Mouse (Mus musculus) forebrain, embryonic 16.5 days (tissue): ENCODE data around the gene Jmjd8. TPM values are rescaled to one million over a fixed set of nuclear protein-coding genes. Genes with fewer than 3 reads are reported as not detected.

Experiments
- ATAC-seq: fragments of 200-750 bp; cut with Nextera tagmentation; 2 replicates; pipeline ENCODE4 v1.8.0; 2017; ENCODE audit warnings: mild to moderate bottlenecking, moderate library complexity
- H3K27ac ChIP-seq: fragments of 300-500 bp; sonication (generic); 2 replicates; pipeline ENCODE4 v1.5.1; 2014; ENCODE audit warnings: low read length, control low read depth
- H3K27me3 ChIP-seq: fragments of 300-500 bp; sonication (generic); replicated peaks from 2 replicates; pipeline ENCODE4 v1.6.1; 2014; ENCODE audit warnings: low read length; ENCODE audit not compliant: control insufficient read depth, insufficient read depth
- H3K36me3 ChIP-seq: fragments of 300-500 bp; sonication (generic); 2 replicates; pipeline ENCODE4 v1.6.1; 2014; ENCODE audit not compliant: control insufficient read depth, insufficient read depth
- H3K4me1 ChIP-seq: fragments of 300-500 bp; sonication (generic); replicated peaks from 2 replicates; pipeline ENCODE4 v1.6.1; 2014; ENCODE audit warnings: low read length; ENCODE audit not compliant: control insufficient read depth, insufficient read depth
- H3K4me2 ChIP-seq: fragments of 300-500 bp; sonication (generic); 2 replicates; pipeline ENCODE4 v1.6.1; 2014; ENCODE audit warnings: mild to moderate bottlenecking, low read length, control low read depth
- H3K4me3 ChIP-seq: fragments of 300-500 bp; sonication (generic); replicated peaks from 2 replicates; pipeline ENCODE4 v1.5.1; 2014; ENCODE audit warnings: mild to moderate bottlenecking, low read length, control low read depth
- H3K9ac ChIP-seq: fragments of 300-500 bp; sonication (generic); replicated peaks from 2 replicates; pipeline ENCODE4 v1.6.1; 2014; ENCODE audit warnings: low read depth, low read length, control low read depth
- H3K9me3 ChIP-seq: fragments of 300-500 bp; sonication (generic); 2 replicates; pipeline ENCODE4 v1.6.1; 2016; ENCODE audit warnings: low read length; ENCODE audit not compliant: control insufficient read depth
- WGBS: fragments of 180-500 bp; shearing (Covaris S2); extraction: QIAGEN DNeasy Blood & Tissue Kit; methylation state at CpG from one replicate; pipeline ENCODE4 v1.1.7; 2014; 5-methylcytosine and 5-hydroxymethylcytosine counted together
- polyA plus RNA-seq: library from polyadenylated mRNA; unstranded; fragments of >200 nt; fragmentation: Nextera tagmentation; extraction: Ambion mirVana; gene quantifications from 2 replicates; pipeline ENCODE4 v1.2.1, GENCODE M21; 2015

The Jmjd8 gene
- polyA plus RNA-seq: 68.2 and 73.9 TPM in 2 replicates

DNA sequence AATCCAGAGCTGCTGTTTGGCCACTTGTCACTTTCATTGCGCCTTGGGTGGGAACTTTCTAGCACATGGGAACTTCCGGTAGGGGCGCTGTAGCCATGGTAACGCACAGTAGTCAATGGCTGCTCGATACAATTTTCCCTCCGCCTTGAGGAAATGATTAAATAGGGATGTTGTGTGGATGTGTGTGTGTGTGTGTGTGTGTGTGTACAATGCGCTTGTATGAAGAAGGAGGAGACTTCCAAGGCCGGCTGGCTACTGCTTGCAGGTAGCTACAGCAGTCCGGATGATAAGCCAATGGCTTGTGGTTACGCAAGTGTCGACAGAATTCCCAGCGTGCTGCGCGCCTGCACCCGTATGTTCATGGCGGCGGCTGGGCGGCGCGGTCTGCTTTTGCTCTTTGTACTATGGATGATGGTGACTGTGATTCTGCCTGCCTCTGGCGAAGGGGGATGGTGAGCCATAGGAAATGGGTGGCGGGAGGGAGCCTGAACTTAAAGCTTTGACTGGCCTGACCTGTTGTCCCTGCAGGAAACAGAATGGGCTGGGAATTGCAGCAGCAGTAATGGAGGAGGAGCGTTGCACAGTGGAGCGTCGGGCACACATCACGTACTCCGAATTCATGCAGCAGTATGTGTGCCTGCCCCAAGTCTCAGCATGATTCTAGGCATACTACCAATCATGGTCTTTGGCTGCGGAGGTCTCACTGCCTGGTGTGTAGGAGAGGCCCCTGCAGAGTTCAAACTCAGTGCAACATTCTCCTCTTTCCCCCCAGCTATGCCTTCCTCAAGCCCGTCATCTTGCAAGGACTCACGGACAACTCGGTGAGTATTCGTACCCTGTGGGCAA is at the start of gene Jmjd8:
TSS of gene Jmjd8 (plus strand) at position 156 of the 846 bp plus-strand sequence.
- Histone ChIP-seq H3K4me2 (peak within 1 kb of the TSS; percentile 93), H3K4me3 (peak within 1 kb of the TSS; percentile 66), H3K36me3 (peaks cover 20% of the 10 kb centered on the region), H3K4me1 (peaks cover 79% of the 10 kb centered on the region), H3K27me3 (no peaks in the 10 kb centered on the region), H3K27ac (peak within 1 kb of the TSS; percentile 93), H3K9ac (peak within 1 kb of the TSS; percentile 80), H3K9me3 (no peaks in the 10 kb centered on the region)
- peak; percentile 73 for ATAC-seq
- 1% methylated on average over 32 of the region's 32 CpGs for WGBS

DNA sequence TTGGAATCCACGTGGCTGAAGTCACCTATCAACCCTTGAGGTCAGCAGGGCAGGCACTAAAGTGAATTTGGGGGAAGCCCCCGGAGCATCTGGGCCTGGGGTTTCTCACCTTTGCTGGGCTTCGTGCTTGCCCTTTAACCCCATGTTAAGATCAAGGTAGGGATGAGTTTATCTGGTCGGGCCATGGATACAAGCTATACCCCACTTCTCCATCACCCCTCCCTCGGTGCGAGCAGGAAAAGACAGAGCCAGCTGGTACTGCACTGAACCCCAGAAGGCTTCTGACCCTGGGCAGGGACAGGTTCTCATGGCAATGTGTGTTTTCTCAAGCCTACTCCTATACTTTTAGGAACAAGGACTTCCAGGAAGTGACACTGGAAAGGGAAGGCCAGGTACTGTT is 47.3 kb upstream of the Jmjd8 start:
- 77% methylated on average over 6 of the region's 6 CpGs for WGBS
- H3K36me3 ChIP-seq: peaks cover 10% of the 10 kb centered on the region; the same call in 1 of the 2 replicates

DNA sequence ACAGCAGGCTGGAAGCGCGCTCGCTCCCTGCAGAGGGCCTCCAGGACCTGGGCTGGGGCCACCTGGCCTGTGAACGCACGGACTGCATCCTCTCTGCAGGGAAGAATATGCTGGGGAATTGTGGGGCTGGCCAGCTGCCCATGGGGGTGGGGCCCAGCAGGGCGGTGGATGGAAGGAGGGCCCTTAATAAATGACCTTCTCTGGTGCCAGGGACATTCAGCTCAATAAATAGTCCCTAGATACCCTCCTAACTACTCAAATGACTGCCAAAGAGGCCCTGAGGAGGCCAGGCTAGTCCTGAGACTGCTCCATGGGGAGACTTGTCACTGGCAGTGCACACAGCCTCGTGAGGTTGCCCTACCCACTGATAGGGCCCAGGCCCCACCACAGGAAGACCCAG is 45.6 kb upstream of the Jmjd8 start:
- no peak overlapping the region for H3K27ac ChIP-seq
- no peaks in the 10 kb centered on the region for H3K9me3 ChIP-seq
- 70% methylated on average over 7 of the region's 7 CpGs for WGBS
- no peaks in the 10 kb centered on the region for H3K27me3 ChIP-seq
- H3K4me1 ChIP-seq: peaks cover 18% of the 10 kb centered on the region
- no peak overlapping the region for H3K4me2 ChIP-seq
- H3K4me3 ChIP-seq: no peak overlapping the region
- H3K36me3 ChIP-seq: peaks cover 10% of the 10 kb centered on the region; the same call in 1 of the 2 replicates
- no peak for ATAC-seq
- no peak overlapping the region for H3K9ac ChIP-seq

More for the DNA sequence above, 47.3 kb upstream of the Jmjd8 start:
- Histone ChIP-seq H3K4me3 (no peak overlapping the region), H3K27ac (no peak overlapping the region), H3K27me3 (no peaks in the 10 kb centered on the region), H3K4me1 (peaks cover 18% of the 10 kb centered on the region), H3K4me2 (no peak overlapping the region), H3K9ac (no peak overlapping the region), H3K9me3 (no peaks in the 10 kb centered on the region)
- ATAC-seq: no peak

DNA sequence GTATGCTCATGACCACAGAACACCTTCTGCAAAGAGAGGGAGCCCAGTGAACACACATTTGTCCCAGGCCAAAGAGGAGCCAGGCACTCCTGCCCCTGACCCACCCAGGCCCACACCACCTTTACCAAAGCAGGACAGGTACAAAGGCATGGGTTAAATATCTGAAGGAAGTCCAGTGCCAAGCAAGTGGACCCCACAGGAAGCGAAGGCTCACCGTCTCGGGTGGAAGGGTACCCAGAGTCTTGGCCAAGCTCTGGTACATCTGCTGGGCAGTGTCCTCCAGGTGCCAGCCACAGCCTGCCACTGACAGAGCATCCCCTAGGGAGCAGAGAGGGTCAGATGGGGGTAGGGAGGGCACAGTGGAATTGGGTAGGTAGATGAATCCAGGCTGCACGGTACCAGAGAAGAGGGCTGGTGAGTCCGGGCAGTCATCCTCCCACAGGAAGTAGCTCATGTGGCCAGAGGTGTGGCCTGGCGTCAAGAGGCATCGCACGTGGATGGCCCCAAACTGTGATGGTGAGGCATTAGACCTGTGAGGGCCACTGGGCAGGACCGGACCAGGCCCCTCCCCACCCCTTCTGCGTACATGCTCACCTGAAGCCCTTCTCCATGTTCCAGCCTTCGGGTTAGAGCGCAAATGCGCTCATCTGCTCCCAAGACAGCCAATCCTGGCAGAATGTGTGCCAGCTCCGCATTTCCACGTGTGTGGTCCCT is 44.6 kb upstream of the Jmjd8 start:
- Histone ChIP-seq H3K36me3 (peaks cover 10% of the 10 kb centered on the region; the same call in 1 of the 2 replicates), H3K4me2 (peak overlapping the region; percentile 84), H3K9me3 (no peaks in the 10 kb centered on the region), H3K4me3 (peak overlapping the region; percentile 75), H3K27me3 (no peaks in the 10 kb centered on the region), H3K4me1 (peaks cover 18% of the 10 kb centered on the region), H3K27ac (no peak overlapping the region), H3K9ac (peak overlapping the region; percentile 72)
- 76% methylated on average over 15 of the region's 15 CpGs for WGBS
- ATAC-seq: no peak

DNA sequence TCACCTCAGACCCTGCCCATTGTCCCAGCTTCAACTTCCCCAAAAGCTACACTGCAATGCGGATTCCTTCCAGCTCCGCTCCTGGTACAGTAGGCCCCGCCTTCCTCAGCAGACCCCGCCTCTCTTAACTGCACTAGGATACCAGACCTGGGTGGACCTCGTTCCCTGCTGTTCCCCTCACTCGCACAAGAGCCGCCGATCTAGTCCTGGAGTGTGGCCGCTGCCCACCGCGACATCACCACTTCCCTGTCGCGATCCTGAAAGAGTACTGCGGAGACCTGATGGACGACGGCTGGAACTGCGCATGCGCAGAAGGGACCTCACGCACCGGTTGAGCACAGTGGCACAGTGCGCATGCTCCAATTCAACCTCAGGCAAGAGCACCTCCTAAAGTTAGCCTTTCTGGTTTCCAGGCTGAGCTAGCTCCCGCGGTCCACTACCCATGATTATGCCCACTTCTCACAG is 43.4 kb upstream of the Jmjd8 start, which contains the start of gene Haghl:
TSS of gene Haghl (minus strand) at position 393 of the 465 bp plus-strand sequence.
- H3K4me1 ChIP-seq: peaks cover 18% of the 10 kb centered on the region
- peaks cover 10% of the 10 kb centered on the region; the same call in 1 of the 2 replicates for H3K36me3 ChIP-seq
- no peaks in the 10 kb centered on the region for H3K9me3 ChIP-seq
- H3K27me3 ChIP-seq: no peaks in the 10 kb centered on the region
- ATAC-seq: peak; percentile 86
- WGBS: under 1% methylated on average over 23 of the region's 23 CpGs
- peak within 1 kb of the TSS; percentile 75 for H3K4me3 ChIP-seq
- peak within 1 kb of the TSS; percentile 86 for H3K27ac ChIP-seq
- peak within 1 kb of the TSS; percentile 72 for H3K9ac ChIP-seq
- H3K4me2 ChIP-seq: peak within 1 kb of the TSS; percentile 84

DNA sequence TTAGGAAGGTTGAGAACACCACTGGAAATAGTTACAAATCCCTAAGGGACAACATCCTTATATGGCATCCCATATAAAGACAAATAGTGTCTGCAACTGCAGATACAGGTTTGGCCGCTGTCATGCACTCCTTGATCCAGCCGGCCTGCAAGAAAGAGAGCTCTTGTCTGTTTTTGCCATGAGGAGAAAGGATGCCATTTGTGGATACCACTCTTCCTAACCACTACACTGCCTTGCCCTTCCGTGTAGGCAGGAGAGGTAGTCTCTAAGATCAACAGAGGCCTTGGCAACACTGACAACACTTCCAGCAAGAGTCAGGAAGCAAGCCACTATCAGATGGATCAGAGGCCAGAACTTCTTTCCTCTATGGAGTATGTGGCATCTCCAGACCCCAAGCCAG is 42.4 kb upstream of the Jmjd8 start, which contains the start of gene Ccdc78:
TSS of gene Ccdc78 (plus strand) at position 301 of the 400 bp plus-strand sequence.
- peak within 1 kb of the TSS; percentile 75 for H3K4me3 ChIP-seq
- H3K9ac ChIP-seq: peak within 1 kb of the TSS; percentile 72
- H3K4me1 ChIP-seq: peaks cover 28% of the 10 kb centered on the region
- H3K27me3 ChIP-seq: no peaks in the 10 kb centered on the region
- H3K4me2 ChIP-seq: peak within 1 kb of the TSS; percentile 84
- peak within 1 kb of the TSS; percentile 86 for H3K27ac ChIP-seq
- H3K9me3 ChIP-seq: no peaks in the 10 kb centered on the region
- ATAC-seq: no peak
- H3K36me3 ChIP-seq: peaks cover 10% of the 10 kb centered on the region; the same call in 1 of the 2 replicates
- WGBS: 88% methylated on average over 3 of the region's 3 CpGs

DNA sequence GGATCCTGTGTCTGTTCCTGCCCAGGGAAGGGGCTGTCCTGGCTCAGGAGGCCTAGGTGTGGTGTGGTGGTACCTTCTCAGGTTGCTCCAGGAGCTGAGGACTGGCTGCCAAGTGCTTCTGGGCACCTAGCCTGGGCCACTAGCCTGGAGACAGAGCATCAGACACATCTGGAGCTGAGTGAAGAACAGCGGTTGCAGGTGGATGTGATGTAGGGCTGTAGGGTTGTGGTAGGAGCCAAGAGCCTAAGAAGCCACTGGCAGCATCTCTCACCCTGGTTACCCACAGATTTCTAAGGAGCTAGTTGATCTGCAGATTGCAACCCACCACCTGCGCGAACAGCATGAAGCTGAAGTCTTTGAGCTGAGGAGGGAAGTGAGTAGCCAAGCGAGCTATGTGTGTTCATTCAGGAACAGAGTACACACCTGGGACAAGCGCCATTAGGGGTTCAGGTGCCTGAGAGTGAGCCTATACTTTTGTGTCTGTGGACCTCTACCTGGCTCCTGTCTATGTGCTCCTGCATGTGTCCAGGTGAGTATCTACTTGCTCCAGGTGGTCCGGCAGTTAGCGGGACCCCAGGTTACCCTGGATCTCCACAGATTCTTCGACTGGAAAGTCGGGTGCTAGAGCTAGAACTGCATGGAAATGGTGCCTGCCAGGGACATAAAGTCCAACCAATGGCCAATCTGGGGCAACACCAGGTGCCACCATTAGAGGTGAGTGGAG is 41.7 kb upstream of the Jmjd8 start:
- no peaks in the 10 kb centered on the region for H3K27me3 ChIP-seq
- no peak overlapping the region for H3K27ac ChIP-seq
- H3K9me3 ChIP-seq: no peaks in the 10 kb centered on the region
- H3K9ac ChIP-seq: no peak overlapping the region
- no peak for ATAC-seq
- WGBS: 92% methylated on average over 9 of the region's 9 CpGs
- peaks cover 32% of the 10 kb centered on the region for H3K4me1 ChIP-seq
- no peak overlapping the region for H3K4me3 ChIP-seq
- H3K36me3 ChIP-seq: peaks cover 7% of the 10 kb centered on the region; the same call in 1 of the 2 replicates
- no peak overlapping the region for H3K4me2 ChIP-seq

DNA sequence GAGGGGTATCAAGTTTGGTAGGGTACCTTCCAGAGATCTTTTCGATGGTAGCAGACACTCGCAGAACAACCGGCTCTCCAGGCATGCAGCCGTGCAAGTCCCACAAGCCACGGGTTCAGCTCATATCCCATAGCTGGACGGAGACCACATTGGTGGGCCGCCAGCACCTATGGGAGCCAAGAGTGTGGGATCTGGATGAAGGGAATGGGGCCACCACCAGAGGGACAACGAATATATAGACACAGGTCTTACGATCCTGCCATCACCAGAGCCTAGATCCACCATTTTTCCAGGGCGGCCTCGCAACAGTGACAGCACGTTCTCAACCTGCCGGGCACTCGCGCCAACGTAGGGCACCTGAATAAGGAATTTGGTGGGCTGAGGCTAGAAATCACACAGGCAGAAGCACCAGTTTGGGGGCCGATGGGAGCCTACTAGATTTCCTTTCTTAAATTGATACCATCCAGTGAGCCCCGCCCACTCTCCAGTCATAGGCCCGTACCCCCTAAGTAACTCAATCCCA is 37.3 kb upstream of the Jmjd8 start:
- peaks cover 40% of the 10 kb centered on the region for H3K4me1 ChIP-seq
- H3K9ac ChIP-seq: peak overlapping the region; percentile 87
- H3K4me2 ChIP-seq: peak overlapping the region; percentile 73
- peak overlapping the region; percentile 95 for H3K27ac ChIP-seq
- peak overlapping the region; percentile 80 for H3K4me3 ChIP-seq
- WGBS: 18% methylated on average over 19 of the region's 19 CpGs
- H3K27me3 ChIP-seq: no peaks in the 10 kb centered on the region
- ATAC-seq: peak; percentile 21; the same call in 1 of the 2 replicates
- no peaks in the 10 kb centered on the region for H3K36me3 ChIP-seq
- H3K9me3 ChIP-seq: no peaks in the 10 kb centered on the region
